Mouse (Mus musculus) monocyte, adult 5-6 weeks (primary cell): Measurements from ENCODE around the gene Gm27029. TPM values are rescaled to one million over a fixed set of nuclear protein-coding genes. Genes with fewer than 3 reads are reported as not detected.
"Not testable (repeated sequence)": the region's sequence is repeated elsewhere in the genome, so short reads cannot be mapped to it uniquely, and the experiment has no call there.

ENCODE experiments used
- ATAC-seq: fragments of 153-309, 156-312 bp; replicated peaks from 2 replicates; pipeline ENCODE4 v1.8.0; 2017; ENCODE audit warnings: mild to moderate bottlenecking; ENCODE audit not compliant: low TSS enrichment, insufficient number of reproducible peaks, severe bottlenecking, poor library complexity, low FRiP score
- total RNA-seq: library from RNA; stranded (forward); fragments of 200-1000, 200-491, 200-594 nt; gene quantifications from 3 replicates; pipeline ENCODE4 v1.2.3, GENCODE M21; 2017

The Gm27029 gene
- total RNA-seq, 1 experiment from 2014 or later = 5.1 TPM

DNA sequence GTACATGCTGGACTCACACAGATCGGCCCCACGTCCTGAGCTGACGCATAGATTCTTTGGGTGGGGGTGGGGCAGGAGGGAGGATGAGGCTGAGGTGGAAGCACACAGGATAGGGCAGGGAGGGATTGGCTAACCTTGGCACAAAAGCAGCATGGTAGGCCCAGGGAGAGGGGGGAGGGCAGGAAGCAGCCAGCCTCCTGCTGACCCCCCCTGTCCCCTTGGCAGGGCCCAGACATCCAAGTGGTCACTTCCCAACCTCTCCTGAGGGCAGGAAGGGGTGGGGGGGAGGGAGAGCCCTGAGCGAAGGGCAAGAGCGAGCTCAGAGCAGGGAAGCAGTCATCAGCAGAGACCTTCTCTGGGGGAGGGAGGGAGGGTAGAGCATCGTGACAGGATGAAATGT is 35.1 kb upstream of the Gm27029 start:
- no peak for ATAC-seq

DNA sequence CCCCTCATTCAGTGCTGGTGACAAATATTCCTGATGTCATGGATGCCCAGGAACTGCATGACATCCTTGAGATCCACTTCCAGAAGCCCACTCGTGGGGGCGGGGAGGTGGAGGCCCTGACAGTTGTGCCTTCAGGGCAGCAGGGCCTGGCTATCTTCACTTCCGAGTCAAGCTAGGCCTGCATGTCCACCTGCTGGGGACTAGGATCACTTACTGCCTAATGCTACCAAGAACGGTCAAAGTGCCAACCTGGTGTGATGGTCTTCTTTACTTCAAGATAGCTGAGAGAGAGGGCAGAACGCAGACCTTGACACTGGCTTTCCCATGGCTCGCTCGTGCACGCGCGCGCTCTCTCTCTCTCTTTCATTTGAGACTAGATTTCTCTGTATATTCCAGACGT is 33.6 kb upstream of the Gm27029 start:
- ATAC-seq = no peak

DNA sequence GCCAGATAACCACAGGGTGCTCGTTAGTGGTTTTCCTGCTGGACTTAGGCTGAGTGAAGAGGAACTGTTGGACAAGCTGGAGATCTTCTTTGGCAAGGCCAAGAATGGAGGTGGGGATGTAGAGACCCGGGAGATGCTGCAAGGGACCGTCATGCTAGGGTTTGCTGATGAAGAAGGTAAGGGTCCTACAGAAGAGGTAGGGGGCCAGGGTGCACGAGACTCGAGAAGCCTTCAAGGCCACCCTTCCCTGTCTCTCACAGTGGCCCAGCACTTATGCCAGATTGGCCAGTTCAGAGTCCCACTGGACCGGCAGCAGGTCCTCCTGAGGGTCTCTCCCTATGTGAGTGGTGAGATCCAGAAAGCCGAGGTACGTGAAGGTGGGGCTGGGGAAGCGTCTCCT is 33.0 kb upstream of the Gm27029 start:
- no peak for ATAC-seq

DNA sequence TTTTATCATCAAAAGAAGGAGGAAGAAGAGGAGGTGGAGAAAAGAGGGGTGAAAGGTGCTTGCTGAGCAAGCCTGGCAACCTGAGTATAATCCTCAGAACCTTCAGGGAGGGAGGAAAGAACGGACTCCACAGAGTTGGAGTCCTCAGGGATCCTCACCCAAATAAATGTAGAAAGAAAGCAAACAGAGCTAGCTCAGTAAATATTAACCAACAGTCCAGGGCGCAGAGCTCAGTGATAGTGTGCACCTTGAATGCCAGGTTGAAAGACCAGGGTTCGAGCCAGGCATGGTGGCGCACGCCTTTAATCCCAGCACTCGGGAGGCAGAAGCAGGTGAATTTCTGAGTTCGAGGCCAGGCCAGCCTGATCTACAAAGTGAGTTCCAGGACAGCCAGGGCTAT is 31.0 kb upstream of the Gm27029 start:
- no peak for ATAC-seq

DNA sequence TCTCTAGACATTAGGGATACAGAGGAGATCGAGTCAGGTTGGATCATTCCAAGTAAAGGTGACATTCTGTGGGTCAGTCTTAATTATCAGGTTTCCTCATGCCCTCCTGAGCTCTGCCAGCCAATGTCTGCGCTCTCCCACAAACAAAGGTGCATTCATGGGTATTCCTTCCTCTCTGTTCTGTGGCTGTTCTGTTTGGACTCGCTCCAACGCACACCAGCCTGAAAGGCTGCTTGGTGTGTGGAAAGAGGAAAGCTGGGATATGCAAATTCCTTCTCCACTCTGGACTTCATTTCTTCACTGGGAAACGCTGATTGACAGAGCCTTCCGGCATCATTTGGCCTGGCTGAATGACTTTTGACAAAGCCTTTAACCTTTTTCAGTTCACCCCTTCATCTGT is 30.1 kb upstream of the Gm27029 start:
- ATAC-seq = no peak

DNA sequence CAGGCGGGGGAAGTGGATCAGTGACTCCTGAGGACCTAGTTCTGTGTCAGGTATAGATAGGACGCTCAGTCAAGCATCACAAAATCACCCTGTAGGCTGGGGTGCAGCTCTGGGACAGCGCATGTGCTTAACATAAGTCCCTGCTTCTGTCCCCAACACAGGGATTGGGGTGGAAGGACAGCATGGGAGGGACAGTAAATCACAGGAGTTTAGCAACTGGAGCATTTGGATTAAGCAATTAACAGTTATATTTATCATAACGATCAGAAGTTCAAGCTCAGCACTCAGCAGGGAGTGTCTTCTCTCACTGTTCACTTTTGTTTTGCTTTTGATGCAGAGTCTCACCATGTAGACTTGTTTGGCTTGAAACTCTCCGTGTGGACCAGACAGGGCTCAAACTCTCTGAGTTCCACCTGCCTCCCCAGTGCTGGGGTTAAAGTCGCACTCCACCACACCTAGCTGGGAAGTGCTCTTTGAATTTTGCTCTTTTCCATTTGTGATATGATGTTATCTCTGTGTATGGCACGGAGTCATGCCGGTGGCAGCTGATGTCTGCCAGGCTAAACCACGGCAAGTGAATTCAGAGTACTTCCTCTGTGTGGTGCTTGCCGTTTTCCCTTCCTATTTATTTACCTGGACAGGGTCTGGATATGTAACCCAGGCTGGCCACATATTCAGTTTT is 27.6 kb upstream of the Gm27029 start:
- no peak for ATAC-seq

DNA sequence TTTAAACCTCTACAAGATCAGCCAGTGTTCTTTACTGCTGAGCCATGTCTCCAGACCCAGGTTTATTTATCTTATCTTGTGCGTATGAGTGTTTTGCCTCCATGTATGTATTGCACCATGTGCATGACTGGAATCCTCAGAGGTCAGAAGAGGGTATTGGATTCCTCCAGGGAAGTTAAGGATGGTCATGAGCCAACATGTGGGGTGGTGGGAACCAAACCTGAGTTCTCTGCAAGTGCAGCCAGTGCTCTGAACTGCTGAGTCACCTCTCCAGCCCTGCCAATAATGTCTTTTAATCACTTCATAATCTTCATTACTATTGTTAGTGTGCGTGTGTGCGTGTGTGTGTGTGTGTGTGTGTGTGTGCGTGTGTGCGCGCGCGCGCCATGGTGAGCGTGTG is 26.9 kb upstream of the Gm27029 start:
- no peak for ATAC-seq

DNA sequence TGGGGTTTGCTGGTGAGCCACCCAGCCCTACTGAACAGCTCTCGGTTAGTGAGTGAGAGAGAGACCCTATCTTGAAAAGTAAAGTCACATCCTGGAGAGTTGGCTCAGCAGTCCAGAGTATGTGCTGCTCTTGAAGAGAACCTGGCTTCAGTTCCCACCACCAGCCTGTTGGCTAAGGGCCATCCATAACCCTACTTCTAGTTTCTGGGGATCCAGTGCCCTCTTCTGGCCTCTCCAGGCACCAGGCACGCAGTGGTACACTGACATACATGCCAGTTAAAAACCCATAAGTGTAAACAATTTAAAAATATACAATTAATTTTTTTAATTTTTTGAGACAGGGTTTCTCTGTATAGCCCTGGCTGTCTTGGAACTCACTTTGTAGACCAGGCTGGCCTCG is 25.8 kb upstream of the Gm27029 start:
- peak; percentile 36; the same call in 1 of the 2 replicates for ATAC-seq

DNA sequence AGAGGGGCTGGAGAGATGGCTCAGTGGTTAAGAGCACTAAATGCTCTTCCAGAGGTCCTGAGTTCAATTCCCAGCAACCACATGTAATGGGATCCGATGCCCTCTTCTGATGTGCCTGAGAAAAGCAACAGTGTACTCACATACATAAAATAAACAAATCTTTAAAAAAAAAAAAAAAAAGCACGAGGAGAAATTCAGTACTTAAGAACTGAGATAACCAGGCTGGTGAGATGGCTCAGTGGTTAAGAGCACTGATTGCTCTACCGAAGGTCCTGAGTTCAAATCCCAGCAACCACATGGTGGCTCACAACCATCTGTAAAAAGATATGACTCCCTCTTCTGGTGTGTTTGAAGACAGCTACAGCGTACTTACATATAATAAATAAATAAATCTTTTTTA is 25.0 kb upstream of the Gm27029 start:
- ATAC-seq = not testable (repeated sequence)

DNA sequence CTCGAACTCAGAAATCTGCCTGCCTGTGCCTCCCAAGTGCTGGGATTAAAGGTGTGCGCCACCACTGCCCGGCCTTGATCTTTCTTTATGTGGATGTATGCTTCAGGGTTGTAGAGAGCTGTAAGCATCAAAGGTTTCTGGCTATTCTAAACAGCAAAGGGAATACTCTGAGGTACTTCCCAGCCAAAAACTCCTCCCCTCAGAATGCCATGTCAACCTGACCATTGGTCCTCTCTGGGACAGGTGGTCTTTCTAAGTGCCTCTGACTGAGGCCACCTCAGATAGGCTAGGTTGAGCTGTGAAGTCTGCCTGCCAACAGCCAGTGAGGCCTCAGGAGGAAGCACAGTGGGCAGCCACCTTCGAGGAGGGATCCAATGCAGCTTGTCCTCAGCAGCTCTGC is 24.3 kb upstream of the Gm27029 start:
- peak; percentile 15; the same call in 1 of the 2 replicates for ATAC-seq

DNA sequence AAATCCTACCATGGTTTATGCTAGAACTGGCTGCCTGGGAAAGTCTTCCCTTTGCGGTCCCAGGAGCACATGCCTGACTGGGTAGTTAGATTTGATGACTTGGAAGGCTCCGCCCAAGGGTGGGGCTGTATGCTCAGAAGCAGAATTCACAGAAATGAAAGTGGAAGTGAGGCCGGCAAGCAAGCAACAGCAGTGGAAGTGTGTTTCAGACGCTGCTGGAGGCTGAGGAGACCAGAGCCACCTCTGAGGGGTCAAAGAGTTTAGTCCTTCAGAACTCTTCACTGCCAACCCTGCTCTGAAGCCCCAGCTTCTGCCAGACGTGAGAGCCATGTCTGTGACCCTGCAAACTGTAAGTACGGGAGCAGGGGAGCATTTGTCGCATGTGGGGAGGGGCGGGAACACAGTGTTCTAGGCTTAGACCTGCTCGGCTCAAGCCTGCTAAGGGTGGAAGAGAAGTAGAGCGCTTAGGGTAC is 23.7 kb upstream of the Gm27029 start, which contains the start of gene Ifi35:
Gene Ifi35, plus strand, starts transcription at position 134 of the 473 bp plus-strand sequence.
- ATAC-seq = peak; percentile 93

DNA sequence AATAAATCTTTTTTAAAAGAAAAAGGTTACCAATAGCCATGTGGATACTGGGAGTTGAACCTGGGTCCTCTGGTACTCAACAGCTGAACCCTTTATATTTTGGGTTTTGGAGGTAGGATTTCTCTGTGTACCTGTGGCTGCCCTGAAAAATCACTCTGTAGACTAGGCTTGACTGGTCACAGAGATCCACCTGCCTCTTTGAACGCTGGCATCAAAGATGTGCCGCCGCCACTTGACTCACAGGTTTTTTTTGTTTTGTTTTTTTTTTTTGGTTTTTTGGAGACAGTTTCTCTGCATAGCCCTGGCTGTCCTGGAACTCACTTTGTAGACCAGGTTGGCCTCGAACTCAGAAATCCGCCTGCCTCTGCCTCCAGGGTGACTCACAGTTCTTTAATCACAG is 23.2 kb upstream of the Gm27029 start:
- ATAC-seq = no peak

DNA sequence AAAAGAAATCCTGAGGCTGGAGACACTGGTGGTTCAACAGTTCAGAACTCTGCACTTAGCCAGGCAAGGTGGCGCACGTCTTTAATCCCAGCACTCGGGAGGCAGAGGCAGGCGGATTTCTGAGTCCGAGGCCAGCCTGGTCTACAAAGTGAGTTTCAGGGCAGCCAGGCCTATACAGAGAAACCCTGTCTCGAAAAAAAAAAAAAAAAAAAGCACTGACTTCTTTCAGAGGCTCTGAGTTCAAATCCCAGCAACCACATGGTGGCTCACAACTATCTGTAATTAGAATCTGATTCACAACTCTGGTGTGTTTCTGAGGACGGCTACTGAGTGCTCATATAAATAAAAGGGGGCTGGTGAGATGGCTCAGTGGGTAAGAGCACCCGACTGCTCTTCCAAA is 22.3 kb upstream of the Gm27029 start:
- ATAC-seq = not testable (repeated sequence)

DNA sequence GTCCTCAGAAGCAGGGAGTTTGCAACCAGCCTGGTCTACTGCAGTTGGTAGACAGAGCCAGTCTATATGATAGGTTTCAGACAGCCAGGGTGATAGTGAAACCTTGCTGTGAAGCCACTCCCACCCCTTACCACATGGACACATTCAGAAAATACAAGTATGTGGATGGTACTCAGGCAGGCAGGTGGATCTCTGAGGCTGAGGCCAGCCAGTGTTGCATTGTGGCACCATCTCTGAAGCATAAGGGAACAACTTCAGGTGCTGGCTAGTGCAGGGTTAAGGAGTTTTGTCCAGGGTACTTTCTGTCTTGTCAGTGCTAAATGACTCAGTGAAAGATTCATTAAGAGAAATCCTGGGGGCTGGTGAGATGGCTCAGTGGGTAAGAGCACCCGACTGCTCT is 21.7 kb upstream of the Gm27029 start:
- ATAC-seq = no peak

DNA sequence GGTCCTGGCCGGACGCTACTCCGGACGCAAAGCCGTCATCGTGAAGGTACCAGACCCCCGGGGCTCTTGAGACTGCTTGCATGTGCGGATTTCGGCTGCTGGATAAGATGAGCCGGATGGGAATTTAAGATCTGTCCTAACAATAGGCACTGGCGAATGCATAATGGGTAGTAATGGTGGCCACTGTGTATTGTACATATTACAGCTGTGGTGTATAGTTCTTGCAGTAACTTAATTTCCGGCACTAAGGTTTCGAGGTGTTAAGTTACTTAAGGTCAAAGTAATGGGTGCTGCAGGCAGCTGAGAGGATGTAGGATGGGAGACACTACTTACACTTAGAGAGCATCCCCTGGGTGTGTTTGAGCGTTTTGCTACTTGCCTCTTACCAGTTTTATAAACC is 18.2 kb upstream of the Gm27029 start:
- no peak for ATAC-seq

DNA sequence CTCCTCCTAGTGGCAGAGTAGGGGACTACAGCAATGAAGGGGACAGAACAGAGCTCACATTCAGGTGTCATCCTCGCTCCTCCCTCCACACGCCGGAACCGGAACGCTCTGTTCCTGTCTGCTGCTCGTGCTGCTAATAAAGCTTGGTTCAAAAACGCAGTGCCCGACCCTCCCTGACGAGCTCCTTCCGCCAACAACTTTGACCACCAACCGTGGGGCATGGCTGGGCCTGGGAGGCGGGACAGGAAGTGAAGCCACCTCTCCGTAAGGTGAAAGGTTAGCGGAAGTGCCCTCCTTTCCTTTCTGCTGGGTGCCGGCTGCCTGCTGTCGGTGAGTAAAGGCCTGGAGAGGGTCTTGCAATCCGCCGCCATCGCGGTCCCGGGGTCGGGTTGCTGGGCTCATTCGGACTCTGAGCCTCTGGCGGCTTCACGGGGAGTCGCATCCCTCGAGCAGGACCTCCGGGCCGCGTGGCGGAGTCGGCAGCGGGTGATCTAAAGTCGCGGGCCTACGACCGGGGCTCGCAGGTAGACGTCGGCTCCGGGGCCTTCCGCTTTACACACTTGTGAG is 17.6 kb upstream of the Gm27029 start, which contains the start of gene Rpl27:
Gene Rpl27, plus strand, starts transcription at position 172 of the 567 bp plus-strand sequence.
- peak; percentile 100 for ATAC-seq

DNA sequence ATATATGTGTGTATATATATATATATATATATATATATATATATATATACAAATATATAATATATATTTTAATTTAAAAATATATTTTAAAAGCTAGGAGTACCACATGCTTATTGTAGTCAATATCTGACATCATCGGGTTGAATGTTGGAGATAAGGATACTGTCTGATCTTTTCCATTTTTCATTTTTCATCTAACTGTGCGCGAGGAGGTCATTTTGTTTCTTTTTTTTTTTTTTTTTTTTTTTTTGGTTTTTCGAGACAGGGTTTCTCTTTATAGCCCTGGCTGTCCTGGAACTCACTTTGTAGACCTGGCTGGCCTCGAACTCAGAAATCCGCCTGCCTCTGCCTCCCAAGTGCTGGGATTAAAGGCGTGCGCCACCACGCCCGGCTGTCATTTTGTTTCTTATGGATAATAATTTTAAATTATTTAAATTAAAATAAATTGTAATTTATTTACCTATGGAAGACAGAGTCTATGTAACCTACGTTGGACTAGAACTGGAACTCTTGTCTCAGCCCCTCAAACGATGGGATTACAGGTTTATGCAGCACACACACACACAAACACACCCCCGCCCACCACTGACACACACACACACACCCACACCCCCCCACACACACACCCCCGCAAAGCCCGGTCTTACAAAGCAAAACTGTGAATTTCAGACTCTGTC is 17.0 kb upstream of the Gm27029 start:
- not testable (repeated sequence) for ATAC-seq

DNA sequence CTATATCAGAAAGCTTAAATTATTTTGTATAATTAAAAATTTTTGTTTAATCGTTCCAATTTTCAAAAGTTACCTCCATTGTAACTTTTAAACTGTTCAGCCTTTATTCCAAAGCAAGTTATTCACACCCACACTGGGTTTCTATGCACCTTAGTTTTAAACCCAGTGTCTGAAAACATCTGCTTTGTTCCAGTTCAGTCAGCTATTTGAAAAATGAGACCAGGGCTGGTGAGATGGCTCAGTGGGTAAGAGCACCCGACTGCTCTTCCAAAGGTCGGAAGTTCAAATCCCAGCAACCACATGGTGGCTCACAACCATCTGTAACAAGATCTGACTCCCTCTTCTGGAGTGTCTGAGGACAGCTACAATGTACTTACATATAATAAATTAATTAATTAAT is 13.4 kb upstream of the Gm27029 start:
- ATAC-seq = not testable (repeated sequence)

DNA sequence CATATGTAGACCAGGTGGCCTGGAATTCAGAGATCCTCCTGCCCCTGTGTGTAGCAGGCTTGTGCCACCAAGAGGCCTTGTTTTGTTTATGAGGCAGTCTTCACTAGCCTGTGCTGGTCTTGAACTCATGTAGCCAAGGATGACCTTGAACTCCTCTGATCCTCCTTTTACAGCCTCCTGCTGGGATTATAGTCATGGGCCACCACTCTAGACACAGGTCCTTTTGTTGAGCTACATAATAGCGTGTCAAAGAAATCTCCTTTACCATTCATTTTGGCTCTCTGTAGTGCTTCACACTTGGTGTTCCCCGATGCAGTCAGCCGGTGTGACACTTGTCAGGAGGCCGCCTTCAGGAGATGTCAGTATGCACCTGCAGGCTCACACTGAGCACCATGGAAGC is 12.3 kb upstream of the Gm27029 start:
- no peak for ATAC-seq

DNA sequence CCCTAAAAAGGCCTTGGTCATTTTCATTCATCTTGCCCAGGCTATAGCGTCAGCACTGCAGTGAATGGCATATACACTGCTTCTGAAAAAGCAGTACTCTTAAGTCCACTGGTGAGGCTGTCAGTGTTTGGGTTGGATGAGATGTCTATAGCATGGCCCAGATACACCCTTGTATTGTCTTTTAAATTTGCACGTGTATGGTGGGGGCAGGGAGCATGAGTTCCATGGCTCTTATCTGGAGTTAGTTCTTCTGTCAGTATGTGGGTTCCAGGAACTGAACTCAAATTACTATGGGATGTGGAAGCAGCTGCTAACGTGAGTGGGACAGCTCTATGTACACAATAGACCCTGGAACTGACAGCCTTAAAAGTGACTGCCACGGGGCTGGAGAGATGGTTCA is 11.2 kb upstream of the Gm27029 start:
- ATAC-seq = no peak
